Mouse (Mus musculus) forelimb bud, embryonic 11.5 days (tissue): Measurements from ENCODE around the gene Cecr2.
"Not testable (repeated sequence)": the region's sequence is repeated elsewhere in the genome, so short reads cannot be mapped to it uniquely, and the experiment has no call there.

Experiments
- DNase-seq: peaks from one replicate; pipeline ENCODE4 v3.0.0-alpha.2; 2012; ENCODE audit warnings: low read depth, low spot score

Cecr2 gene

GRCm38 (mm10) chr6:120772025-120772424, 105.9 kb downstream of the Cecr2 start:
- DNase-seq, result no peak

GRCm38 (mm10) chr6:120773149-120773628, 107.0 kb downstream of the Cecr2 start, which contains the start of gene Slc25a18:
Slc25a18 (plus strand) TSS chr6:120773578.
- DNase-seq, result no peak

GRCm38 (mm10) chr6:120773763-120774162, 107.6 kb downstream of the Cecr2 start:
- no peak for DNase-seq

GRCm38 (mm10) chr6:120776286-120776685, 110.1 kb downstream of the Cecr2 start:
- no peak for DNase-seq

- no peak for DNase-seq
Observed at GRCm38 (mm10) chr6:120777533-120777932, 111.4 kb downstream of the Cecr2 start.

GRCm38 (mm10) chr6:120778226-120778625, 112.1 kb downstream of the Cecr2 start:
- DNase-seq, result no peak

- no peak for DNase-seq
Observed at GRCm38 (mm10) chr6:120782948-120783347, 116.8 kb downstream of the Cecr2 start.

GRCm38 (mm10) chr6:120784351-120784750, 118.2 kb downstream of the Cecr2 start:
- no peak for DNase-seq

GRCm38 (mm10) chr6:120788068-120788607, 122.0 kb downstream of the Cecr2 start:
- DNase-seq, result no peak

GRCm38 (mm10) chr6:120788904-120789303, 122.7 kb downstream of the Cecr2 start:
- no peak for DNase-seq

GRCm38 (mm10) chr6:120790153-120790552, 124.0 kb downstream of the Cecr2 start:
- no peak for DNase-seq

- DNase-seq, result peak; percentile 16
Observed at GRCm38 (mm10) chr6:120790717-120791116, 124.5 kb downstream of the Cecr2 start.

- no peak for DNase-seq
Observed at GRCm38 (mm10) chr6:120792947-120793346, 126.8 kb downstream of the Cecr2 start.

- no peak for DNase-seq
Observed at GRCm38 (mm10) chr6:120795422-120796086, 129.4 kb downstream of the Cecr2 start.

GRCm38 (mm10) chr6:120796111-120796510, 129.9 kb downstream of the Cecr2 start:
- no peak for DNase-seq

- no peak for DNase-seq
Observed at GRCm38 (mm10) chr6:120798019-120798418, 131.8 kb downstream of the Cecr2 start.

GRCm38 (mm10) chr6:120798905-120799304, 132.7 kb downstream of the Cecr2 start:
- DNase-seq, result no peak

GRCm38 (mm10) chr6:120799581-120800041, 133.4 kb downstream of the Cecr2 start:
- DNase-seq, result no peak

GRCm38 (mm10) chr6:120806999-120807737, 141.0 kb downstream of the Cecr2 start:
- DNase-seq, result no peak

GRCm38 (mm10) chr6:120807738-120808081, 141.5 kb downstream of the Cecr2 start:
- no peak for DNase-seq

GRCm38 (mm10) chr6:120811999-120812398, 145.8 kb downstream of the Cecr2 start:
- not testable (repeated sequence) for DNase-seq

GRCm38 (mm10) chr6:120819294-120819693, 153.1 kb downstream of the Cecr2 start:
- DNase-seq, result no peak

- no peak for DNase-seq
Observed at GRCm38 (mm10) chr6:120820144-120820543, 154.0 kb downstream of the Cecr2 start.
